Mouse (Mus musculus) cortical plate, adult 2 months (tissue): ENCODE results near the gene Mtmr3. TPM values are rescaled to one million over a fixed set of nuclear protein-coding genes. Genes with fewer than 3 reads are reported as not detected.

Experiments
- H3K27ac ChIP-seq: fragments of 200-500 bp; 2 replicates; pipeline ENCODE4 v1.5.1; 2012; ENCODE audit warnings: low read length, control low read depth, inconsistent platforms; ENCODE audit not compliant: insufficient read depth
- H3K4me1 ChIP-seq: fragments of 200-500 bp; 2 replicates; pipeline ENCODE4 v1.6.1; 2011; ENCODE audit warnings: low read length; ENCODE audit not compliant: control insufficient read depth, insufficient read depth
- H3K4me3 ChIP-seq: fragments of 200-500 bp; 2 replicates; pipeline ENCODE4 v1.5.1; 2011; ENCODE audit warnings: mild to moderate bottlenecking, low read length, control low read depth; ENCODE audit not compliant: insufficient read depth
- CTCF ChIP-seq: fragments of 200-500 bp; IDR thresholded peaks from 2 replicates; pipeline ENCODE4 v1.5.1; 2011; ENCODE audit warnings: mild to moderate bottlenecking, control low read depth, low read length; ENCODE audit not compliant: insufficient read depth; ENCODE audit errors: extremely low read depth
- POLR2A ChIP-seq: fragments of 200-500 bp; IDR thresholded peaks from 2 replicates; pipeline ENCODE4 v1.6.1; 2011; ENCODE audit warnings: mild to moderate bottlenecking, low read length, control low read depth; ENCODE audit not compliant: insufficient read depth; ENCODE audit errors: extremely low read depth
- polyA plus RNA-seq: library from polyadenylated mRNA; depleted of rRNA; stranded (reverse); fragments of >200 nt; gene quantifications from 2 replicates; pipeline ENCODE4 v1.2.3, GENCODE M21; 2012

The Mtmr3 gene
- polyA plus RNA-seq, 1 experiment: 40.9 TPM

DNA sequence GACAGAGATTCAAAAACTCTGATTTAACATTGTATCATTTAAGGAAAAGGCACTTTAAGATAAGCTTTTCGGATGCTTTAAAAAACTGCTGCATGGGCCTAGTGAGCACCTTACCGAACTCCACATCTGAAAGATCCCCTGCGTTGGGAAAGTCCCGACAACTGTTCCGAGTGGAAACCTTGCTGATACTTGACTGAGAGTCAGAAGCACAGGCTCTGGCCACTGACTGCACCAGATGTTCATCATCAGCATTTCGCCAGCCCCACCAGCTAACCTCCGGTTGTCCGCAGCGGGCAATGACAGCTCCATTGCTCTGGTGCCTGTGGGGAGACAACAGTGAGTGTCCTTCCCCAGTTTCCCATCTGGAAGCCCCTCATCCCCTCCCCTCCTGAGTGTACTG, 95.9 kb downstream of the Mtmr3 start:
- no peak overlapping the region for H3K27ac ChIP-seq
- no peak overlapping the region for H3K4me3 ChIP-seq
- peaks cover 3% of the 10 kb centered on the region; the same call in 1 of the 2 replicates for H3K4me1 ChIP-seq
- TF ChIP-seq POLR2A: no peak
- TF ChIP-seq CTCF: no peak

DNA sequence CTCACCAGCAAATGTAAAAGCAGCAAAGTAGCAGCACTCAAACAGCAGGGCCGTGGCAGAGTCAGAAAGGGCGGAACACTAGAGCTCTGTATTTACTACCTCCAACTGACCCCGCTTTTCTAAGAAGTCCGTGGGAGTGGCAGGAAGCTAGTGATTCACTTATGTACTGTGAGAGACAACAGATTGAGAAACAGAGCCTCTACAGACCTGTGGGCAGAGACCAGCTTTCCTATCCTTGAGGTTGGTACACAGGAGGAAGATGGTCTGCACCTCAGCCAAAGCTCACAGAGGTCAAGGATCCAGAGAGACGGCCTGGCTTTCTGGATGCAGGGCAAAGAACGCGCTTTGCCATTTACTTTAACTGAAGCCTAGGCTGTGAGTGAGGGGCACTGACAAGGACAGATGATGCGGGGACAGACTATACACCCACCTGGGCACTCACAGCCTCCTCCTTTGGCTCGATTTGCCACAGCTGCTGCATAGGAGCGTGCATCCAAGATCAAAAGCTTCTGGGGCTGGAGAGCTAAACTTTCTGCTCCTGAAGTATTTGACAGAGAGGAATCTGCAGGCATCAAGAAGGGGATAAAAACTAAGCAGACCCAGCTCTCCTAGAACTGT, 97.1 kb downstream of the Mtmr3 start:
- Histone ChIP-seq H3K4me3 (no peak overlapping the region), H3K27ac (no peak overlapping the region), H3K4me1 (peaks cover 3% of the 10 kb centered on the region; the same call in 1 of the 2 replicates)
- TF ChIP-seq POLR2A (no peak), CTCF (no peak)

DNA sequence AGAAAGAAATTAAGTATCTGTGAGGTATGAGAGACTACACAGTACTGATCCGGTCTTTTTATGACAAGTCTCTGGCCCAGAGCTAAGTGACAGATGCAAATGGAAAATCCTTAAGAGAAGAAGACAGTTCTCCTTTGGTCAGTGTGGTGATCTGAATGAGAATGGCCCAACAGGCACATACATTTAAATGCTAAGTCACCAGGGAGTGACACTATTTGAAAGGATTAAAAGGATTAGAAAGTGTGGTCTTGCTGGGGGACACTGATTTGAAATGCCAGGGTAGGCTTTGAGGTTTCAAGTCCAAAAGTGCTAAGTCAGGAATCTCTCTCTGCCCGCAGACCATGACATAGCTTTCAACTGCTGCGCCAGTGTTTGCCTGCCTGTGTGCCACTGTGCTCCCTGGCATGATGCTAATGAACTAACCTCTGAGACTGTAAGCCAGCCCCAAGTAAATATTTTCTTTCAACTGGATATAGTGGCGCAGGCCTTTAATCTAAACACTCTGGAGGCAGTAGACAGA, 99.6 kb downstream of the Mtmr3 start:
- H3K4me1 ChIP-seq: peaks cover 3% of the 10 kb centered on the region; the same call in 1 of the 2 replicates
- TF ChIP-seq POLR2A (no peak), CTCF (no peak)
- no peak overlapping the region for H3K4me3 ChIP-seq
- H3K27ac ChIP-seq: no peak overlapping the region

DNA sequence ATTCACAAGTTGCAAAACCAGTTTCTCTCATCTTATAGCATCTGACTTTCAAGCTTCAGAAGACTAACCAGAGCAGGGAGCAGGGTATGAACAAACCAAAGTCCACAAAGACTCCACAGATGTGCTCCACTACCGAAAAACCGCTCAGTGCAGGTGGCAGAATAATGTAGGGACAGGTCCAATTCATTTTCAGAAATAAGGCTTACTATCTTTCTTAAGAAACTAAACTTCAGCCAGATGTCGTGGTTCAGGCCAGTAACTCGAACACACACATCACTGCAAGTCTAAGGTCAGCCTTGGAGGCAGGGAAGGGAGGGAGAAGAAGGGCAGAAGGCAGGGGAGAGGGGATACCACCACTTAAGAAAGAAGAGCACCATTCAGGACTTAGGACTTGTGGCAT, 105.5 kb downstream of the Mtmr3 start:
- TF ChIP-seq POLR2A: no peak
- no peak for TF ChIP-seq CTCF
- Histone ChIP-seq H3K4me3 (no peak overlapping the region), H3K4me1 (0 out of 2 replicates have a peak, but pooled peaks cover 1% of the 10 kb centered on the region), H3K27ac (no peak overlapping the region)

DNA sequence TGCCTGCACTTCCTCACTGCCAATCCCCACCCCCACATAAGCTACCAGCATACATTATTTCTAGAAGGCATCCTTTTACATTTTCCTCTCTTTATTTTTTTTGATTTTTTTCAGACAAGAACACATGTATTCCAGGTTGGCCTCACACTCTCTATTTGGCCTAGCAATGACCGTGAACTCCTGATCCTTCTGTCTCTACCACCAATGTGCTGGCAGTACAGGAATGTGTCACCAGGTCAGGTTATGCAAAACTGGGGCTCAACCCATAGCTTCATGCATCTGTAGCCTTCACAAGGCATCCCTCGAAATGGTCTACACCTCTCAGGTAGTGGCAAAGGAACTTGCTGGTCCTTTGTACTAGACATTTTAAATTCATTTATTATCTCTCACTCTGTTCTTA, 105.9 kb downstream of the Mtmr3 start:
- TF ChIP-seq POLR2A: no peak
- TF ChIP-seq CTCF: no peak
- Histone ChIP-seq H3K27ac (no peak overlapping the region), H3K4me1 (0 out of 2 replicates have a peak, but pooled peaks cover 1% of the 10 kb centered on the region), H3K4me3 (no peak overlapping the region)

DNA sequence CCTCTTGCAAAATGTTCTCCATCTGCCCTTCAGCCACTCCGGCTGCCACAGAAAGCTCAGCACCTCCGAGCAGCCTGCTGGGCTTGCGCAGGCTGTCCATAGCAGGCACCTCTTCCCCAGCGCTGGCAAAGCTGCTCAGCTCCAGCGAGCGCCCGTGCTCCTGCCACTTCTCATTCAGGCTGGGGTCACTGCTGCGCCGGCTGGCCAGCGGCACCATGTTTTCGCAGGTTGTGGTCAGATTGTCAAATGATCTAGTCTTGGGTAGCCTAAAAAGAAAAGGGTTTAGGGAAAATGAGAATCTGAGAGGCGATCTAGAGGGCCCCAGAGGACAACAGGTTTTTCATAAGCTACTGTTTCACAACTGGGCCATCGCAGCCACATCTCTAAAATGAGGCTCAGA, 106.3 kb downstream of the Mtmr3 start:
- Histone ChIP-seq H3K27ac (no peak overlapping the region), H3K4me1 (peaks cover 2% of the 10 kb centered on the region; the same call in 1 of the 2 replicates), H3K4me3 (no peak overlapping the region)
- TF ChIP-seq POLR2A (no peak), CTCF (no peak)

DNA sequence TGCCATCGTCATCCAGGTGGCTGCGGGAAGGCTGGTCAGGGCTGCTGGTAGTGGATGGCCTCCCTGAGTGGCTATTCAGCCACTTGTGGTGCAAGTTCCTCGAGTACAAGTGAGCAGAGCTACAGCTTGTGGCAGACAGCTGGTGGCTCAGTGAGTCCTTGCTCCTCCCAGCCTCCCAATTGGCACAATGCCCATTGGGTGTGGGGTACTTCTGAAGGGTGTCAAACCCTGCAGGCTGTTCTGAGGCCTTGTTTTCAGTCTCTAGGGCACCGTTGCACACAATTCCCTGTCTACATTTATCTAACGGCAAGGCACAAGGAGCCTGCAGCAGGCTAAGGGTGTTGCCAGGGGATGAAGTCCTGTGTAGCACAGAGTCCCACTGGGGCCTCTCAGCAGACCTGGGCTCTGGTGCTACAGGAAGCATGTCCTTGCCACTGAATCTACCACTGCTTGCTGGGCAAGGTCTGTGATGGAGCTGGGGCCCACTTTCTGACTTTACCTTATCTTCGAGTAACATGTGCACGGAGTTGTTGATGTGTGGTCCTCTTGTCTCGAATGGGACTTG, 107.2 kb downstream of the Mtmr3 start:
- Histone ChIP-seq H3K27ac (no peak overlapping the region), H3K4me1 (peaks cover 5% of the 10 kb centered on the region; the same call in 1 of the 2 replicates), H3K4me3 (no peak overlapping the region)
- no peak for TF ChIP-seq POLR2A
- TF ChIP-seq CTCF: no peak

DNA sequence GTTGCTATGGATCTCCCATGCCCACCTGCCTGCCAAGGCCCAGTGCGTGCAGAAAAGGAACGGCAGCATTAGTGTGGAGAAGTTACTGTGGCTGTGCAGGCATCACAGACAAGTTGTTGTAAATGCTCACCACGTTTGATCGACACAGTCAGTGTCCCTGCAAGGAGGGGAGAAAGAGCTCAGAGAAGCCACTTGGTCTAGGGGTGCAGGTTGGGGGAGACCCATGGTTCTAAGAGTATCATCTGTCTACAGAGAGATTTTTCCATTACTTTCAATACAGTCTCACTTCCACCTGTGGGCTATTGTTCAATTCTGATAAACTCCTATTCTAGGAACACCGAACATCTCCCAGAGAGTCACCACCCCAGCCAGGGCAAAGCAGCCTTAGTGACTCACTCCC, 110.1 kb downstream of the Mtmr3 start:
- Histone ChIP-seq H3K4me3 (no peak overlapping the region), H3K27ac (no peak overlapping the region), H3K4me1 (peaks cover 5% of the 10 kb centered on the region; the same call in 1 of the 2 replicates)
- TF ChIP-seq POLR2A (no peak), CTCF (no peak)

DNA sequence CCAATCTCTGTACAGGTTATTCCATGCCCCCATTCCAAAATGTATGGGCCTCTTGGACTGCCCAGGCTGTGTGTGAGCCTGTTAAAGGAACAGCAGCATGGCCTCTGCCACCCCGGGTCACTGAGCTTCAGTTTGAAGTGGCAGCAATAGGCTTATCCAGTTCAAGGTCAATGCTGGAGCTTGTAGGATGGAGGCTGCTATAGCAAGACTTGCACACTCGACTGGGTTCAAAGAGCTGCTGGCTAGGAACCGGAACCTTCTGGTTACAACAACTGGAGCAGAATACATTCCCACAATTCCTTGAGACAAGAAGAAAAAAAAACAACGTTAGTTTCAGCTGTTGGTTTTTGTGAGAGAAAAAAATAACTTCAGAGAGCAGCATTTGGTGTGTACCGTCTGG, 112.0 kb downstream of the Mtmr3 start:
- TF ChIP-seq CTCF (no peak), POLR2A (no peak)
- H3K4me3 ChIP-seq: no peak overlapping the region
- H3K4me1 ChIP-seq: peaks cover 4% of the 10 kb centered on the region; the same call in 1 of the 2 replicates
- no peak overlapping the region for H3K27ac ChIP-seq

DNA sequence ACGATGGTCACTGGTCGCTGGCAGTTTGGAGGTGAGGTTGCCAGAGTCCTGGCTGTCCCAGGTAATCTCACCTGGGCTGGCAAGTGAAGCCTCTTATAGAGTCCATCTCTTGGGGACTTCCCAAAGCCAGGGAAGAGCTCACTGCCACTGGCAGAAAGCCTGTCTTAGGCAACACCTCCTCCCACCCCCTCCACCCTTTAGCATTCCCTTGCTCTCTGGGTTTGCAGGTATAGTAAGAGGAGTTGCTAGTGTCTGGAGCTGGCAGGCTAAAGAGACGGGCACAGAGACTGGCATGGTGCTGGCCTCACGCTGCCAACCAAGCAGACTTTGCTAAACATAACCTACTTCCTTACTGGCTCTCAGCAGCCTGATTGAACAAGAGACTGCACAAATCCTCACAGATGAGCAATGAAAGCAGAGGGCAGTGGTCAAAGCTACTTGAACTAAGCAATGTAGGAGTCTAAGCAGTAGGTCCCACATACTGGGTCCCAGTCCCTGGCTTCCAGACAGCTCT, 118.4 kb downstream of the Mtmr3 start:
- Histone ChIP-seq H3K27ac (no peak overlapping the region), H3K4me1 (peaks cover 6% of the 10 kb centered on the region; the same call in 1 of the 2 replicates), H3K4me3 (no peak overlapping the region)
- TF ChIP-seq CTCF: no peak
- no peak for TF ChIP-seq POLR2A
